Mouse (Mus musculus): ENCODE data around the gene Hist1h2af. TPM values are rescaled to one million over a fixed set of nuclear protein-coding genes. Genes with fewer than 3 reads are reported as not detected.
A peak's percentile ranks its signal among the peaks of the same experiment; 100 is the strongest.

The Hist1h2af gene
- polyA plus RNA-seq, 1 experiment = 1,420 TPM

GRCm38 (mm10) chr13:23521703-23522102 is 12.0 kb upstream of the Hist1h2af start:
- Histone ChIP-seq H3K27ac (ENCODE audit: insufficient read depth, low read depth, low read length) (no peak overlapping the region), H3K27me3 (ENCODE audit: control insufficient read depth, insufficient read depth, low read length) (no peaks in the 10 kb centered on the region), H3K36me3 (ENCODE audit: control insufficient read depth, insufficient read depth, low read length) (no peaks in the 10 kb centered on the region), H3K4me1 (ENCODE audit: control insufficient read depth, insufficient read depth, insufficient read length, low read length) (no peaks in the 10 kb centered on the region), H3K4me3 (ENCODE audit: low read depth, low read length) (no peak overlapping the region)
- WGBS = 1% methylated on average over 14 of the region's 14 CpGs
- TF ChIP-seq CTCF (IDR thresholded peaks at IDR 0.05; ENCODE audit: extremely low read depth, insufficient read length, insufficient replicate concordance, low read depth, low read length) (no peak), POLR2A (IDR thresholded peaks at IDR 0.05; ENCODE audit: low read depth, low read length) (no peak)

GRCm38 (mm10) chr13:23523976-23524375 is 9.7 kb upstream of the Hist1h2af start:
- WGBS = 19% methylated on average over 5 of the region's 5 CpGs
- Histone ChIP-seq H3K4me1 (ENCODE audit: control insufficient read depth, insufficient read depth, insufficient read length, low read length) (no peaks in the 10 kb centered on the region), H3K4me3 (ENCODE audit: low read depth, low read length) (no peak overlapping the region), H3K27ac (ENCODE audit: insufficient read depth, low read depth, low read length) (no peak overlapping the region), H3K36me3 (ENCODE audit: control insufficient read depth, insufficient read depth, low read length) (no peaks in the 10 kb centered on the region), H3K27me3 (ENCODE audit: control insufficient read depth, insufficient read depth, low read length) (no peaks in the 10 kb centered on the region)
- TF ChIP-seq POLR2A (IDR thresholded peaks at IDR 0.05; ENCODE audit: low read depth, low read length) (no peak), CTCF (IDR thresholded peaks at IDR 0.05; ENCODE audit: extremely low read depth, insufficient read length, insufficient replicate concordance, low read depth, low read length) (no peak)

- Histone ChIP-seq H3K4me1 (ENCODE audit: control insufficient read depth, insufficient read depth, insufficient read length, low read length) (no peaks in the 10 kb centered on the region), H3K27me3 (ENCODE audit: control insufficient read depth, insufficient read depth, low read length) (no peaks in the 10 kb centered on the region), H3K36me3 (ENCODE audit: control insufficient read depth, insufficient read depth, low read length) (no peaks in the 10 kb centered on the region), H3K4me3 (ENCODE audit: low read depth, low read length) (no peak overlapping the region), H3K27ac (ENCODE audit: insufficient read depth, low read depth, low read length) (no peak overlapping the region)
- WGBS = 13% methylated on average over 5 of the region's 5 CpGs
- TF ChIP-seq CTCF (IDR thresholded peaks at IDR 0.05; ENCODE audit: extremely low read depth, insufficient read length, insufficient replicate concordance, low read depth, low read length) (peak; percentile 89; the same call in 1 of the 2 replicates), POLR2A (IDR thresholded peaks at IDR 0.05; ENCODE audit: low read depth, low read length) (no peak)
These were observed 9.1 kb upstream of the Hist1h2af start for GRCm38 (mm10) chr13:23524654-23525053.

- Histone ChIP-seq H3K36me3 (ENCODE audit: control insufficient read depth, insufficient read depth, low read length) (no peaks in the 10 kb centered on the region), H3K4me1 (ENCODE audit: control insufficient read depth, insufficient read depth, insufficient read length, low read length) (no peaks in the 10 kb centered on the region), H3K27me3 (ENCODE audit: control insufficient read depth, insufficient read depth, low read length) (no peaks in the 10 kb centered on the region), H3K27ac (ENCODE audit: insufficient read depth, low read depth, low read length) (no peak overlapping the region), H3K4me3 (ENCODE audit: low read depth, low read length) (no peak overlapping the region)
- TF ChIP-seq POLR2A (IDR thresholded peaks at IDR 0.05; ENCODE audit: low read depth, low read length) (no peak), CTCF (IDR thresholded peaks at IDR 0.05; ENCODE audit: extremely low read depth, insufficient read length, insufficient replicate concordance, low read depth, low read length) (no peak)
- WGBS = 11% methylated on average over 10 of the region's 10 CpGs
These were observed 7.8 kb upstream of the Hist1h2af start for GRCm38 (mm10) chr13:23525901-23526300.

- Histone ChIP-seq H3K4me3 (ENCODE audit: low read depth, low read length) (no peak overlapping the region), H3K27me3 (ENCODE audit: control insufficient read depth, insufficient read depth, low read length) (no peaks in the 10 kb centered on the region), H3K36me3 (ENCODE audit: control insufficient read depth, insufficient read depth, low read length) (no peaks in the 10 kb centered on the region), H3K27ac (ENCODE audit: insufficient read depth, low read depth, low read length) (no peak overlapping the region), H3K4me1 (ENCODE audit: control insufficient read depth, insufficient read depth, insufficient read length, low read length) (no peaks in the 10 kb centered on the region)
- WGBS = 2% methylated on average over 17 of the region's 17 CpGs
- TF ChIP-seq POLR2A (IDR thresholded peaks at IDR 0.05; ENCODE audit: low read depth, low read length) (no peak), CTCF (IDR thresholded peaks at IDR 0.05; ENCODE audit: extremely low read depth, insufficient read length, insufficient replicate concordance, low read depth, low read length) (no peak)
These were observed 7.4 kb upstream of the Hist1h2af start for GRCm38 (mm10) chr13:23526312-23526711.

GRCm38 (mm10) chr13:23529005-23529404 is 4.7 kb upstream of the Hist1h2af start:
- H3K27me3 ChIP-seq (ENCODE audit: control insufficient read depth, insufficient read depth, low read length) = no peaks in the 10 kb centered on the region
- no peaks in the 10 kb centered on the region; the same call in 1 of the 2 replicates for H3K4me1 ChIP-seq (ENCODE audit: control insufficient read depth, insufficient read depth, insufficient read length, low read length)
- H3K36me3 ChIP-seq (ENCODE audit: control insufficient read depth, insufficient read depth, low read length) = no peaks in the 10 kb centered on the region
- TF ChIP-seq CTCF (IDR thresholded peaks at IDR 0.05; ENCODE audit: extremely low read depth, insufficient read length, insufficient replicate concordance, low read depth, low read length) = no peak
- TF ChIP-seq POLR2A (IDR thresholded peaks at IDR 0.05; ENCODE audit: low read depth, low read length) = no peak
- no peak overlapping the region for H3K4me3 ChIP-seq (ENCODE audit: low read depth, low read length)
- 89% methylated on average over 5 of the region's 5 CpGs for WGBS
- no peak overlapping the region for H3K27ac ChIP-seq (ENCODE audit: insufficient read depth, low read depth, low read length)

- 21% methylated on average over 2 of the region's 2 CpGs for WGBS
- Histone ChIP-seq H3K36me3 (ENCODE audit: control insufficient read depth, insufficient read depth, low read length) (no peaks in the 10 kb centered on the region), H3K4me3 (ENCODE audit: low read depth, low read length) (no peak overlapping the region), H3K27me3 (ENCODE audit: control insufficient read depth, insufficient read depth, low read length) (no peaks in the 10 kb centered on the region), H3K27ac (ENCODE audit: insufficient read depth, low read depth, low read length) (no peak overlapping the region), H3K4me1 (ENCODE audit: control insufficient read depth, insufficient read depth, insufficient read length, low read length) (peaks cover 3% of the 10 kb centered on the region; the same call in 1 of the 2 replicates)
- TF ChIP-seq POLR2A (IDR thresholded peaks at IDR 0.05; ENCODE audit: low read depth, low read length) = no peak
- TF ChIP-seq CTCF (IDR thresholded peaks at IDR 0.05; ENCODE audit: extremely low read depth, insufficient read length, insufficient replicate concordance, low read depth, low read length) = no peak
These were observed 4.1 kb upstream of the Hist1h2af start for GRCm38 (mm10) chr13:23529480-23530165.
